Mouse (Mus musculus): ENCODE data around the gene Nfe2l2. TPM values are rescaled to one million over a fixed set of nuclear protein-coding genes. Genes with fewer than 3 reads are reported as not detected.
"Not testable (repeated sequence)": the region's sequence is repeated elsewhere in the genome, so short reads cannot be mapped to it uniquely, and the experiment has no call there.

Nfe2l2 gene
- polyA plus RNA-seq, 1 experiment: 20.1 TPM

- Histone ChIP-seq H3K4me3 (ENCODE audit: insufficient read depth, low read length) (no peak overlapping the region), H3K4me1 (ENCODE audit: control insufficient read depth, insufficient read depth, low read length) (no peaks in the 10 kb centered on the region), H3K27ac (ENCODE audit: insufficient read depth, low read length) (no peak overlapping the region)
- TF ChIP-seq CTCF (IDR thresholded peaks at IDR 0.05; ENCODE audit: extremely low read depth, insufficient read depth, low read length): no peak
- no peak for TF ChIP-seq POLR2A (IDR thresholded peaks at IDR 0.05; ENCODE audit: extremely low read depth, insufficient read depth, low read length)
These were observed 2.4 kb downstream of the Nfe2l2 start for GRCm38 (mm10) chr2:75701822-75702587.

DNA sequence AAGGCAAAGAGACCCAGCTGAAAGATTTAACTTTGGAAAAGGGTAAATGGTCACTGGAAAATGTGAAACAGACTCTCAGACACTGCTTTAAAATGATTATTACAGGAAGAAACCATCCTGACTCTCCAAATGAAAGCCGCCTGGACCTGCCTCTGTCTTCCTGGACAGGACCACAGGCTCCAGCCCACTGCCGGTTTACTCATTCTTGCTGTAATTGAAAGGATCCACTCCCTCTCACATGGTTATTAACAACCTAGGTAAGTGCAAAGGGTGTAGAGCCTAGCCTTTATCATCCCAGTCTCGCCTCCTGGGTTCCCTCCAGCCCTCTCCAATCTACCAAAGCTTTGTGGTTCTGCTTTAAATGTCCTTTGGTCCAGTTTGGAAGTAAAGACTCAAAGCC is 3.2 kb downstream of the Nfe2l2 start:
- H3K4me1 ChIP-seq (ENCODE audit: control insufficient read depth, insufficient read depth, low read length): no peaks in the 10 kb centered on the region
- TF ChIP-seq CTCF (IDR thresholded peaks at IDR 0.05; ENCODE audit: extremely low read depth, insufficient read depth, low read length) (no peak), POLR2A (IDR thresholded peaks at IDR 0.05; ENCODE audit: extremely low read depth, insufficient read depth, low read length) (no peak)
- H3K27ac ChIP-seq (ENCODE audit: insufficient read depth, low read length): no peak overlapping the region
- H3K4me3 ChIP-seq (ENCODE audit: insufficient read depth, low read length): no peak overlapping the region

- TF ChIP-seq POLR2A (IDR thresholded peaks at IDR 0.05; ENCODE audit: extremely low read depth, insufficient read depth, low read length) (no peak), CTCF (IDR thresholded peaks at IDR 0.05; ENCODE audit: extremely low read depth, insufficient read depth, low read length) (no peak)
- H3K4me3 ChIP-seq (ENCODE audit: insufficient read depth, low read length): no peak overlapping the region
- H3K4me1 ChIP-seq (ENCODE audit: control insufficient read depth, insufficient read depth, low read length): no peaks in the 10 kb centered on the region
- H3K27ac ChIP-seq (ENCODE audit: insufficient read depth, low read length): no peak overlapping the region
These were observed 3.9 kb downstream of the Nfe2l2 start for GRCm38 (mm10) chr2:75700543-75700942.

DNA sequence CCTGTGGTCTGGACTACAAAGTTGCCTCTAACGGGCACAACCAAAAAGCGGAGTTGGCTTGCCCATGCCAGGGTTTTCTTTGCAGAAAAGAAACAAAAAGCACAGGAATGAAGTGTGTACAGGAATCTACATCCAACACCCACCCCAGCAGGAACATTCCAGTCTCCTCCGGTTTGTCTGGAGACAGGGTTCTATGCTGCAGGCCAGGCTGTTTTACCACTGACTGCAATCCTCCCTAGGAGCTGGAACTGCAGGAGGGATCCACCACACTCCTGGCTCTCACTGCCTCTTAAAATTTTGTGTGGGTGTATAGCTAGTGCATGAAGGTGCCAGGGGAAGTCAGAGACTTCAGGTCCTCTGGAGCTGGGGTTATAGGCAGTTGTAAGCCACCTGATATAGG is 5.6 kb downstream of the Nfe2l2 start:
- TF ChIP-seq CTCF (IDR thresholded peaks at IDR 0.05; ENCODE audit: extremely low read depth, insufficient read depth, low read length) (no peak), POLR2A (IDR thresholded peaks at IDR 0.05; ENCODE audit: extremely low read depth, insufficient read depth, low read length) (no peak)
- Histone ChIP-seq H3K4me3 (ENCODE audit: insufficient read depth, low read length) (no peak overlapping the region), H3K4me1 (ENCODE audit: control insufficient read depth, insufficient read depth, low read length) (no peaks in the 10 kb centered on the region), H3K27ac (ENCODE audit: insufficient read depth, low read length) (no peak overlapping the region)

GRCm38 (mm10) chr2:75698007-75698406 is 6.4 kb downstream of the Nfe2l2 start:
- no peak overlapping the region for H3K4me3 ChIP-seq (ENCODE audit: insufficient read depth, low read length)
- TF ChIP-seq POLR2A (IDR thresholded peaks at IDR 0.05; ENCODE audit: extremely low read depth, insufficient read depth, low read length) (no peak), CTCF (IDR thresholded peaks at IDR 0.05; ENCODE audit: extremely low read depth, insufficient read depth, low read length) (no peak)
- no peaks in the 10 kb centered on the region for H3K4me1 ChIP-seq (ENCODE audit: control insufficient read depth, insufficient read depth, low read length)
- no peak overlapping the region for H3K27ac ChIP-seq (ENCODE audit: insufficient read depth, low read length)

- TF ChIP-seq POLR2A (IDR thresholded peaks at IDR 0.05; ENCODE audit: extremely low read depth, insufficient read depth, low read length): no peak
- no peak for TF ChIP-seq CTCF (IDR thresholded peaks at IDR 0.05; ENCODE audit: extremely low read depth, insufficient read depth, low read length)
- no peak overlapping the region for H3K27ac ChIP-seq (ENCODE audit: insufficient read depth, low read length)
- H3K4me3 ChIP-seq (ENCODE audit: insufficient read depth, low read length): no peak overlapping the region
- H3K4me1 ChIP-seq (ENCODE audit: control insufficient read depth, insufficient read depth, low read length): no peaks in the 10 kb centered on the region
These were observed 7.2 kb downstream of the Nfe2l2 start for GRCm38 (mm10) chr2:75697222-75697621.

DNA sequence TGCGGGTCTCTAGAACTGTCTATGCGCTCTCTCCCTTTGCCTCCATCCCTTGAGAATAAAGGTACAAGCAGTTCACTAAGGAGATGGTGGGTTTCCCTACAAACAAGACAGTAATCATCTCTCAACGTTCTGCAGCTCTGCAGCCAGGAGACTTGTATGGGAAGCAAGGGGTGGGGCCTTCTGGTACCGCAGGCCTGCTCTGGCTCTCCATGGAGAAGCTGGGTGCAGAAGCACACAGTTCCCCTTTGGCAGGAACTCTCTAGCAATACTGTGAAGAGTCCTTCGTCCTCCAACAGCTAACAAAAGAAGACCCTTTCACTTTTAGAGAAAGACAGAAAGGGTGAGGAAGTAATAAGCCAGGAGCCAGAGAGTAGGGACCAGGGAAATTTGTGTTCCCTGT is 8.1 kb downstream of the Nfe2l2 start:
- H3K4me3 ChIP-seq (ENCODE audit: insufficient read depth, low read length): no peak overlapping the region
- no peak for TF ChIP-seq CTCF (IDR thresholded peaks at IDR 0.05; ENCODE audit: extremely low read depth, insufficient read depth, low read length)
- TF ChIP-seq POLR2A (IDR thresholded peaks at IDR 0.05; ENCODE audit: extremely low read depth, insufficient read depth, low read length): no peak
- no peaks in the 10 kb centered on the region for H3K4me1 ChIP-seq (ENCODE audit: control insufficient read depth, insufficient read depth, low read length)
- H3K27ac ChIP-seq (ENCODE audit: insufficient read depth, low read length): no peak overlapping the region

GRCm38 (mm10) chr2:75695676-75696350 is 8.6 kb downstream of the Nfe2l2 start:
- H3K4me3 ChIP-seq (ENCODE audit: insufficient read depth, low read length): no peak overlapping the region
- no peak for TF ChIP-seq CTCF (IDR thresholded peaks at IDR 0.05; ENCODE audit: extremely low read depth, insufficient read depth, low read length)
- no peak for TF ChIP-seq POLR2A (IDR thresholded peaks at IDR 0.05; ENCODE audit: extremely low read depth, insufficient read depth, low read length)
- no peaks in the 10 kb centered on the region for H3K4me1 ChIP-seq (ENCODE audit: control insufficient read depth, insufficient read depth, low read length)
- no peak overlapping the region for H3K27ac ChIP-seq (ENCODE audit: insufficient read depth, low read length)

DNA sequence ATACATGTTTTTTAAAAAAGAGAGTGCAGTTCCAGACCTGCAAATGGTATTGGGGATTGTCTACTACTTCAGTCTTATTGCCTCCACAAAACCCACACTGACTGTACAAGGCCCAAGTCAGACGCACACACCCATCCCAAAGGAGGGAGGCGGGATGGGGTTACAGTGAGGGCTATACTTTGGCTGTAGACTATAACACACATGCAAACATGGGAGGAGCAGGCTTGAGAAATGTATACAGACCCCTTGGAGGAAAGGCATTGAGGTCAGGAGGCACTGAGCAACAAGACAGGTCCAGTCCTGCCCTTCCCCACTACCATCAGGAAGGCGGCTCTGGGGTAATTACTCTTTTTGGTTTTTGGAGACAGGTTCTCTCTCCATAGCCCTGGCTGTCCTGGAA is 9.5 kb downstream of the Nfe2l2 start:
- H3K27ac ChIP-seq (ENCODE audit: insufficient read depth, low read length); H3K4me1 ChIP-seq (ENCODE audit: control insufficient read depth, insufficient read depth, low read length); H3K4me3 ChIP-seq (ENCODE audit: insufficient read depth, low read length): not testable (repeated sequence)

DNA sequence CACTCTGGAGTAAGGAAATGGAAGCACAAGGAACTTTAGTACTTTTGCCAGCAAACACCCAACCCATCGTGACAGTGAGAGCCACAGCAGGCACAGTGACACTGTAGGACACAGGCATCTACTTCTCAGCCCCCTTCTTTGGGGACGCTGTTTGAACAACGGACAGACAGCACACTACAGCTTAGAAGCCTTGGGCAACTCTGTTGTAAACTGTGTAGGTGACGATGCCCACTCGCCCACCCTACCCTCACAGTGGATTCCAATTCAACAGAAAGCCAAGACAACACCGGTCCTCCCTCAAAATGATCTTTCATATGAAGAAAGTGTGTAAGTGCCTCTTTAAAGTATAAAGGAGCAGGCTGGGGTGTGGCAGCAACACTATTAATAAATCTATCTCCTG is 12.1 kb downstream of the Nfe2l2 start:
- H3K4me1 ChIP-seq (ENCODE audit: control insufficient read depth, insufficient read depth, low read length): no peaks in the 10 kb centered on the region
- TF ChIP-seq POLR2A (IDR thresholded peaks at IDR 0.05; ENCODE audit: extremely low read depth, insufficient read depth, low read length) (no peak), CTCF (IDR thresholded peaks at IDR 0.05; ENCODE audit: extremely low read depth, insufficient read depth, low read length) (no peak)
- no peak overlapping the region for H3K27ac ChIP-seq (ENCODE audit: insufficient read depth, low read length)
- no peak overlapping the region for H3K4me3 ChIP-seq (ENCODE audit: insufficient read depth, low read length)
